ENCODE assay signal across 8 mouse cellular contexts in the genomic region with DNA sequence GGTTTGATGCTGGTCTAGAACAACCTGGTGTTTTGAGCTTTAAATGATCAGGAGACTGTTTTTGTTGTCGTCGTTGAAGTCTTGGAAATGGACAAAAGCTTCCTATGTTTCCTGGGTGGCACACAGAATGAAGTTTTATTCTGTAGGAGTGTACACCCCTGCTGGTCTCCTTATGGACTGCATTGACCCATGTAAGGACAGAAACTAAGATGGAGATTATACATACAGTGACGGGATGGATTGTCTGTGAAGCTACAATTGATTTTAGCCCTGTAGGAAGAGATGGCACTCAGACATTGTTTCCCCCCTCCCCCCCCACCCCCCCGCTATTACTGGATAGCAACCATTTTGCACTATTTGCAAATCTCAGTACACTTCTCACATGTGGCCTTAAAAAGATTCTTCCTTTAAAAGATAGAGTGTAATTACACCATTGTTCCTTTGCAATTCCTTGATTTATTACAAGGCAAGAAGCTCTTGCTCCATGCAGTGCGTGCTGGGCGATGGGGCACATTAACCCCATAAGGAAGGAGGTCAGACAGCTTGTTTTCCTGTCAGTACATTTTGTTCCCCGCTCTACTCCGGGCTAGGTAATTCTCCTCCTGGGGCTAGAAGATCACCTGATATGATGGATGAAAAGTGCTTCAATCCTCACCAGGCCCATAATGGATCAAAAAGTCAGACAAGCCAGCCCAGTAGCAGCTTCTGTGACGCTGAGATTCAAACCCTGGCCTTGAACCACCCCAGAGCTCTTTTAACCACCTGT. TPM values are rescaled to one million over a fixed set of nuclear protein-coding genes. Genes with fewer than 3 reads are reported as not detected.
DNase-seq lines count a peak whose midpoint lies in the region; ATAC-seq and TF ChIP-seq lines count a peak whose summit lies in the region.

No protein-coding gene starts in this region.

- no peaks in the 10 kb centered on the region for H3K36me3 ChIP-seq in thymus, adult 2 months (ENCODE audit: control insufficient read depth, insufficient read depth, low read length)
- no peaks in the 10 kb centered on the region for H3K36me3 ChIP-seq in intestine, embryonic 14.5 days (ENCODE audit: control insufficient read depth, insufficient read depth, low read length)

- H3K27me3 ChIP-seq in thymus, adult 2 months (ENCODE audit: control insufficient read depth, insufficient read depth, low read length): no peaks in the 10 kb centered on the region
- H3K27me3 ChIP-seq in intestine, embryonic 14.5 days (replicated peaks; ENCODE audit: control insufficient read depth, insufficient read depth, low read length): no peaks in the 10 kb centered on the region

- 39% methylated on average over 9 of the region's 9 CpGs for WGBS in thymus, adult 2 months
- 28% methylated on average over 9 of the region's 9 CpGs for WGBS in intestine, embryonic 14.5 days

- peaks cover 7% of the 10 kb centered on the region; the same call in 1 of the 2 replicates for H3K4me1 ChIP-seq in thymus, adult 2 months (replicated peaks; ENCODE audit: control insufficient read depth, insufficient read depth, low read length)
- peaks cover 12% of the 10 kb centered on the region for H3K4me1 ChIP-seq in intestine, embryonic 14.5 days (replicated peaks; ENCODE audit: control insufficient read depth, insufficient read depth, low read length)

- H3K9ac ChIP-seq in intestine, embryonic 14.5 days (ENCODE audit: low read length): peak overlapping the region; percentile 68; the same call in 1 of the 2 replicates

- DNase-seq in cerebellum, adult 9-10 months: peak; percentile 32
- DNase-seq in cerebellum, adult 11 months: no peak
- DNase-seq in thymus, adult 2 months: no peak
- DNase-seq in thymus, adult 18-20 months: no peak
- no peak for DNase-seq in intestine, embryonic 14.5 days (ENCODE audit: low spot score)
- DNase-seq in naive thymus-derived CD4-positive, alpha-beta T cell, adult 2 months (ENCODE audit: low read depth): peak; percentile 22
- no peak for DNase-seq in ovary, postnatal 10 days (ENCODE audit: low spot score)
- DNase-seq in frontal cortex, postnatal 10 days (ENCODE audit: low spot score in 2 of 2): no peak

- peak overlapping the region; percentile 99 for H3K4me3 ChIP-seq in thymus, adult 2 months (ENCODE audit: control insufficient read depth, insufficient read depth, low read length)
- H3K4me3 ChIP-seq in intestine, embryonic 14.5 days (ENCODE audit: low read depth, low read length): peak overlapping the region; percentile 67

- H3K9me3 ChIP-seq in intestine, embryonic 14.5 days (ENCODE audit: control insufficient read depth, low read length): no peaks in the 10 kb centered on the region

- no peak for TF ChIP-seq POLR2A in thymus, adult 2 months (IDR thresholded peaks at IDR 0.05; ENCODE audit: control insufficient read depth, extremely low read depth, insufficient read depth, low read length, poor library complexity)

- H3K27ac ChIP-seq in thymus, adult 2 months (ENCODE audit: control insufficient read depth, insufficient read depth, low read length): no peak overlapping the region
- H3K27ac ChIP-seq in intestine, embryonic 14.5 days (ENCODE audit: low read depth): peak overlapping the region; percentile 33; the same call in 1 of the 2 replicates

- no peak for TF ChIP-seq CTCF in thymus, adult 2 months (IDR thresholded peaks at IDR 0.05; ENCODE audit: borderline replicate concordance, control insufficient read depth, extremely low read depth, insufficient read depth, low read length, poor library complexity)

- peak; percentile 71 for ATAC-seq in intestine, embryonic 14.5 days (replicated peaks; ENCODE audit: low FRiP score, low TSS enrichment, low read depth)

- H3K4me2 ChIP-seq in intestine, embryonic 14.5 days (ENCODE audit: low read length): peak overlapping the region; percentile 94

RNA-seq across cellular contexts. Expression of gene Lars2, which starts 0.6 kb away (rescaled TPM):
- polyA plus RNA-seq in thymus, adult 2 months (2012; rRNA removed): 634 and 661 TPM in 2 replicates
- 1,414 and 1,457 TPM in 2 replicates for polyA plus RNA-seq in intestine, embryonic 14.5 days (2014; fragmentation: Nextera tagmentation; extraction: Ambion mirVana)

Comparison
In these comparisons a context has a peak if more than half of its experiments do, and no peak if none do; other contexts are left out.
1. DNase-seq: peak in cerebellum, adult 9-10 months (single experiment) and naive thymus-derived CD4-positive, alpha-beta T cell, adult 2 months (single experiment); none in cerebellum, adult 11 months (single experiment), thymus, adult 2 months (single experiment), thymus, adult 18-20 months (0 of 2), intestine, embryonic 14.5 days (single experiment), ovary, postnatal 10 days (single experiment) and frontal cortex, postnatal 10 days (0 of 2).